Comparison of ENCODE assay signal across 14 mouse cellular contexts in genomic region chr10:100022090-100022834, GRCm38 (mm10). TPM values are rescaled to one million over a fixed set of nuclear protein-coding genes. Genes with fewer than 3 reads are reported as not detected.
DNase-seq lines count a peak whose midpoint lies in the region; ATAC-seq lines count a peak whose summit lies in the region.
"Had no signal": no experiment of that assay in that cellular context is flagged by ENCODE, and none has a peak within 500 bp of the region (broad histone marks: within the 10 kb centered on the region; RNA-seq: fewer than 3 reads in every experiment).

No protein-coding gene starts in this region.

- no peaks in the 10 kb centered on the region for H3K27me3 ChIP-seq in heart, embryonic 11.5 days (ENCODE audit: control insufficient read depth, insufficient read depth, low read length)
- H3K27me3 ChIP-seq in forebrain, embryonic 16.5 days (replicated peaks; ENCODE audit: control insufficient read depth, insufficient read depth, low read length) = 0 out of 2 replicates have a peak, but pooled peaks cover 4% of the 10 kb centered on the region
- peaks cover 65% of the 10 kb centered on the region for H3K27me3 ChIP-seq in midbrain, embryonic 14.5 days (ENCODE audit: control insufficient read depth, insufficient read depth, low read length)

- peaks cover 16% of the 10 kb centered on the region for H3K4me1 ChIP-seq in heart, embryonic 11.5 days (ENCODE audit: control insufficient read depth, insufficient read depth, low read length)
- H3K4me1 ChIP-seq in forebrain, embryonic 16.5 days (replicated peaks; ENCODE audit: control insufficient read depth, insufficient read depth, low read length) = peaks cover 40% of the 10 kb centered on the region
- H3K4me1 ChIP-seq in midbrain, embryonic 14.5 days (ENCODE audit: control insufficient read depth, insufficient read depth, low read length) = peaks cover 6% of the 10 kb centered on the region; the same call in 1 of the 2 replicates

- WGBS in heart, embryonic 11.5 days (ENCODE audit: insufficient replicate concordance) = 56% methylated on average over 11 of the region's 11 CpGs
- WGBS in forebrain, embryonic 16.5 days = 5% methylated on average over 11 of the region's 11 CpGs
- 18% methylated on average over 11 of the region's 11 CpGs for WGBS in midbrain, embryonic 14.5 days

- DNase-seq in heart, postnatal 25 days (ENCODE audit: low spot score) = no peak
- DNase-seq in Muller cell, postnatal 12 days (ENCODE audit: inconsistent ontology term) = peak; percentile 26
- peak; percentile 41 for DNase-seq in midbrain, embryonic 14.5 days
- no peak for DNase-seq in MN1 (ENCODE audit: low spot score)
- DNase-seq in lung, postnatal 14 days = no peak
- DNase-seq in adrenal gland, postnatal 10 days = no peak
- DNase-seq: embryo, embryonic 11 days; kidney, postnatal 36 days; thymus, postnatal 14 days had no signal

- intact Hi-C loops in heart, postnatal 25 days (cut with DNase I) = no loop called here

- H3K4me2 ChIP-seq in heart, embryonic 11.5 days = peak overlapping the region; percentile 11
- peak overlapping the region; percentile 26 for H3K4me2 ChIP-seq in forebrain, embryonic 16.5 days (ENCODE audit: low read length)
- no peak overlapping the region for H3K4me2 ChIP-seq in midbrain, embryonic 14.5 days (ENCODE audit: low read length)

- no peaks in the 10 kb centered on the region for H3K36me3 ChIP-seq in heart, embryonic 11.5 days (ENCODE audit: control insufficient read depth, insufficient read depth, low read length)
- H3K36me3 ChIP-seq in forebrain, embryonic 16.5 days (ENCODE audit: control insufficient read depth, insufficient read depth) = no peaks in the 10 kb centered on the region
- no peaks in the 10 kb centered on the region for H3K36me3 ChIP-seq in midbrain, embryonic 14.5 days (ENCODE audit: control insufficient read depth, insufficient read depth, low read length)

- no peak overlapping the region for H3K9ac ChIP-seq in heart, embryonic 11.5 days (ENCODE audit: low read depth, low read length)
- no peak overlapping the region for H3K9ac ChIP-seq in forebrain, embryonic 16.5 days (replicated peaks; ENCODE audit: low read depth, low read length)
- H3K9ac ChIP-seq in midbrain, embryonic 14.5 days (replicated peaks; ENCODE audit: low read length) = no peak overlapping the region

- H3K27ac ChIP-seq in heart, embryonic 11.5 days (ENCODE audit: low read depth, low read length) = no peak overlapping the region
- H3K27ac ChIP-seq in forebrain, embryonic 16.5 days (ENCODE audit: low read length) = peak overlapping the region; percentile 19; the same call in 1 of the 2 replicates
- no peak overlapping the region for H3K27ac ChIP-seq in midbrain, embryonic 14.5 days (replicated peaks; ENCODE audit: low read depth, low read length)
- H3K27ac ChIP-seq: macrophage had no signal

- no peak for ATAC-seq in heart, embryonic 11.5 days (replicated peaks; ENCODE audit: insufficient number of reproducible peaks, low FRiP score, low TSS enrichment)
- peak; percentile 78 for ATAC-seq in forebrain, embryonic 16.5 days
- no peak; the same call in 1 of the 2 replicates for ATAC-seq in midbrain, embryonic 14.5 days (ENCODE audit: low FRiP score, low TSS enrichment)
- ATAC-seq: intestine, postnatal 0 days had no signal

- no peaks in the 10 kb centered on the region for H3K9me3 ChIP-seq in heart, embryonic 11.5 days (replicated peaks; ENCODE audit: control insufficient read depth, low read length)
- no peaks in the 10 kb centered on the region for H3K9me3 ChIP-seq in forebrain, embryonic 16.5 days (ENCODE audit: control insufficient read depth, low read length)
- H3K9me3 ChIP-seq in midbrain, embryonic 14.5 days (ENCODE audit: control insufficient read depth, low read length) = no peaks in the 10 kb centered on the region

- H3K4me3 ChIP-seq in heart, embryonic 11.5 days (ENCODE audit: low read depth, low read length) = no peak overlapping the region
- H3K4me3 ChIP-seq in forebrain, embryonic 16.5 days (replicated peaks; ENCODE audit: low read length) = no peak overlapping the region
- no peak overlapping the region for H3K4me3 ChIP-seq in midbrain, embryonic 14.5 days (replicated peaks; ENCODE audit: low read depth, low read length)
- H3K4me3 ChIP-seq: erythroblast, embryonic 14.5 days had no signal

RNA-seq across cellular contexts. Expression of gene Kitl, which starts 6.8 kb away (rescaled TPM):
- 15.2 and 21.5 TPM in 2 replicates for polyA plus RNA-seq in heart, embryonic 11.5 days (2014; fragmentation: Nextera tagmentation; extraction: Ambion mirVana)
- total RNA-seq in heart, postnatal 25 days (2021) = 10 to 100 TPM; 65.6 to 82.6 TPM
- polyA plus RNA-seq in forebrain, embryonic 16.5 days (2015; fragmentation: Nextera tagmentation; extraction: Ambion mirVana) = 43.4 and 45.5 TPM in 2 replicates
- 22.2 and 23.7 TPM in 2 replicates for polyA plus RNA-seq in midbrain, embryonic 14.5 days (2014; fragmentation: Nextera tagmentation; extraction: Ambion mirVana)
- total RNA-seq in adrenal gland, postnatal 10 days (2021) = 10 to 100 TPM; 56.9 to 62.6 TPM
- polyA plus RNA-seq: erythroblast, embryonic 14.5 days had no signal

Comparison
In these comparisons a context has a peak if more than half of its experiments do, and no peak if none do; other contexts are left out.
1. DNase-seq: peak in Muller cell, postnatal 12 days (single experiment) and midbrain, embryonic 14.5 days (single experiment); none in heart, postnatal 25 days (single experiment), MN1 (single experiment), lung, postnatal 14 days (single experiment) and adrenal gland, postnatal 10 days (single experiment).